Mouse (Mus musculus) forebrain, embryonic 14.5 days (tissue): ENCODE measurements around the gene Pitpnm1. TPM values are rescaled to one million over a fixed set of nuclear protein-coding genes. Genes with fewer than 3 reads are reported as not detected.

Experiments
- ATAC-seq: fragments of 200-750 bp; cut with Nextera tagmentation; 2 replicates; pipeline ENCODE4 v1.8.0; 2017; ENCODE audit warnings: mild to moderate bottlenecking, moderate library complexity
- DNase-seq: peaks from one replicate; pipeline ENCODE4 v3.0.0-alpha.2; 2015; ENCODE audit warnings: low spot score
- H3K27ac ChIP-seq: fragments of 300-500 bp; sonication (generic); 2 replicates; pipeline ENCODE4 v1.5.1; 2014; ENCODE audit warnings: low read depth, mild to moderate bottlenecking, control low read depth, low read length, moderate library complexity
- H3K27me3 ChIP-seq: fragments of 300-500 bp; sonication (generic); replicated peaks from 2 replicates; pipeline ENCODE4 v1.6.1; 2014; ENCODE audit warnings: low read length, control low read depth, mixed read lengths; ENCODE audit not compliant: control insufficient read depth, insufficient read depth
- H3K36me3 ChIP-seq: fragments of 300-500 bp; sonication (generic); 2 replicates; pipeline ENCODE4 v1.6.1; 2014; ENCODE audit warnings: low read length, control low read depth; ENCODE audit not compliant: control insufficient read depth, insufficient read depth
- H3K4me1 ChIP-seq: fragments of 300-500 bp; sonication (generic); 2 replicates; pipeline ENCODE4 v1.6.1; 2014; ENCODE audit warnings: antibody characterized with exemption, low read length, control low read depth; ENCODE audit not compliant: control insufficient read depth, insufficient read depth
- H3K4me2 ChIP-seq: fragments of 300-500 bp; sonication (generic); 2 replicates; pipeline ENCODE4 v1.6.1; 2014; ENCODE audit warnings: mild to moderate bottlenecking, control low read depth, low read length
- H3K4me3 ChIP-seq: fragments of 300-500 bp; sonication (generic); 2 replicates; pipeline ENCODE4 v1.5.1; 2014; ENCODE audit warnings: low read depth, low read length, control low read depth
- H3K9ac ChIP-seq: fragments of 300-500 bp; sonication (generic); 2 replicates; pipeline ENCODE4 v1.6.1; 2014; ENCODE audit warnings: mild to moderate bottlenecking, low read length, control low read depth, moderate library complexity
- H3K9me3 ChIP-seq: fragments of 300-500 bp; sonication (generic); replicated peaks from 2 replicates; pipeline ENCODE4 v1.6.1; 2016; ENCODE audit warnings: low read length, control low read depth, mixed read lengths; ENCODE audit not compliant: control insufficient read depth
- WGBS: fragments of 180-500 bp; shearing (Covaris S2); extraction: QIAGEN DNeasy Blood & Tissue Kit; methylation state at CpG from one replicate; pipeline ENCODE4 v1.1.7; 2014; 5-methylcytosine and 5-hydroxymethylcytosine counted together
- polyA plus RNA-seq: library from polyadenylated mRNA; unstranded; fragments of >200 nt; fragmentation: Nextera tagmentation; extraction: Ambion mirVana; gene quantifications from 2 replicates; pipeline ENCODE4 v1.2.1, GENCODE M21; 2014

Pitpnm1 gene
- polyA plus RNA-seq, 1 experiment from 2014 or later = 29.1 TPM

GRCm38 (mm10) chr19:4096642-4097440 is 3.0 kb upstream of the Pitpnm1 start, which contains the start of gene Cdk2ap2:
Cdk2ap2 (plus strand) TSS chr19:4097182.
- peaks cover 5% of the 10 kb centered on the region; the same call in 1 of the 2 replicates for H3K27me3 ChIP-seq
- peak within 1 kb of the TSS; percentile 65 for H3K4me2 ChIP-seq
- DNase-seq = peak; percentile 99
- peak; percentile 94 for ATAC-seq
- no peaks in the 10 kb centered on the region for H3K9me3 ChIP-seq
- no peaks in the 10 kb centered on the region for H3K36me3 ChIP-seq
- WGBS = under 1% methylated on average over 62 of the region's 65 CpGs
- H3K27ac ChIP-seq = peak within 1 kb of the TSS; percentile 87
- peaks cover 27% of the 10 kb centered on the region for H3K4me1 ChIP-seq
- peak within 1 kb of the TSS; percentile 59 for H3K9ac ChIP-seq
- H3K4me3 ChIP-seq = peak within 1 kb of the TSS; percentile 57

GRCm38 (mm10) chr19:4097441-4097825 is 2.4 kb upstream of the Pitpnm1 start:
- Histone ChIP-seq H3K4me1 (peaks cover 27% of the 10 kb centered on the region), H3K27me3 (peaks cover 6% of the 10 kb centered on the region; the same call in 1 of the 2 replicates), H3K9me3 (no peaks in the 10 kb centered on the region), H3K4me2 (peak overlapping the region; percentile 65), H3K9ac (peak overlapping the region; percentile 36), H3K4me3 (peak overlapping the region; percentile 57), H3K36me3 (no peaks in the 10 kb centered on the region), H3K27ac (peak overlapping the region; percentile 2; the same call in 1 of the 2 replicates)
- DNase-seq = peak; percentile 73
- ATAC-seq = no peak; the same call in 1 of the 2 replicates
- whole genome bisulfite sequencing = 2% methylated on average over 21 of the region's 21 CpGs

GRCm38 (mm10) chr19:4098426-4098825 is 1.4 kb upstream of the Pitpnm1 start:
- Histone ChIP-seq H3K4me1 (peaks cover 27% of the 10 kb centered on the region), H3K9ac (no peak overlapping the region), H3K36me3 (0 out of 2 replicates have a peak, but pooled peaks cover 7% of the 10 kb centered on the region), H3K4me2 (no peak overlapping the region), H3K27ac (no peak overlapping the region), H3K9me3 (no peaks in the 10 kb centered on the region), H3K4me3 (no peak overlapping the region), H3K27me3 (peaks cover 6% of the 10 kb centered on the region; the same call in 1 of the 2 replicates)
- ATAC-seq = no peak
- WGBS = 91% methylated on average over 13 of the region's 13 CpGs
- DNase-seq = no peak

- Histone ChIP-seq H3K9ac (no peak overlapping the region), H3K27me3 (peaks cover 6% of the 10 kb centered on the region; the same call in 1 of the 2 replicates), H3K4me3 (no peak overlapping the region), H3K36me3 (0 out of 2 replicates have a peak, but pooled peaks cover 7% of the 10 kb centered on the region), H3K27ac (no peak overlapping the region), H3K9me3 (no peaks in the 10 kb centered on the region), H3K4me1 (peaks cover 27% of the 10 kb centered on the region), H3K4me2 (no peak overlapping the region)
- ATAC-seq (no peak), DNase-seq (peak; percentile 90)
- 10% methylated on average over 9 of the region's 9 CpGs for WGBS
Observed at GRCm38 (mm10) chr19:4099056-4099455, 742 bp upstream of the Pitpnm1 start.

- 0 out of 2 replicates have a peak, but pooled peaks cover 10% of the 10 kb centered on the region for H3K36me3 ChIP-seq
- 0 out of 2 replicates have a peak overlapping the region, but pooled peaks have one; percentile 21 for H3K27ac ChIP-seq
- H3K27me3 ChIP-seq = peaks cover 6% of the 10 kb centered on the region; the same call in 1 of the 2 replicates
- no peaks in the 10 kb centered on the region for H3K9me3 ChIP-seq
- peak overlapping the region; percentile 72 for H3K9ac ChIP-seq
- H3K4me1 ChIP-seq = peaks cover 27% of the 10 kb centered on the region
- DNase-seq = peak; percentile 49
- under 1% methylated on average over 52 of the region's 52 CpGs for WGBS
- peak overlapping the region; percentile 90 for H3K4me2 ChIP-seq
- 0 out of 2 replicates have a peak, but pooled peaks have one; percentile 10 for ATAC-seq
- peak overlapping the region; percentile 46 for H3K4me3 ChIP-seq
Observed at GRCm38 (mm10) chr19:4100718-4101261, 992 bp downstream of the Pitpnm1 start.

- Histone ChIP-seq H3K4me3 (peak overlapping the region; percentile 46), H3K9me3 (no peaks in the 10 kb centered on the region)
Observed at GRCm38 (mm10) chr19:4101466-4101865, 1.7 kb downstream of the Pitpnm1 start.

GRCm38 (mm10) chr19:4102049-4102448 is 2.3 kb downstream of the Pitpnm1 start:
- peaks cover 6% of the 10 kb centered on the region; the same call in 1 of the 2 replicates for H3K27me3 ChIP-seq
- H3K36me3 ChIP-seq = 0 out of 2 replicates have a peak, but pooled peaks cover 10% of the 10 kb centered on the region
- H3K9ac ChIP-seq = 0 out of 2 replicates have a peak overlapping the region, but pooled peaks have one; percentile 72
- DNase-seq = no peak
- no peak for ATAC-seq
- no peaks in the 10 kb centered on the region for H3K9me3 ChIP-seq
- H3K27ac ChIP-seq = no peak overlapping the region
- peak overlapping the region; percentile 90; the same call in 1 of the 2 replicates for H3K4me2 ChIP-seq
- peaks cover 20% of the 10 kb centered on the region for H3K4me1 ChIP-seq
- 89% methylated on average over 2 of the region's 2 CpGs for WGBS
- no peak overlapping the region for H3K4me3 ChIP-seq

More at GRCm38 (mm10) chr19:4101466-4101865, 1.7 kb downstream of the Pitpnm1 start:
- H3K27me3 ChIP-seq = peaks cover 6% of the 10 kb centered on the region; the same call in 1 of the 2 replicates
- 57% methylated on average over 6 of the region's 6 CpGs for WGBS
- peak overlapping the region; percentile 72 for H3K9ac ChIP-seq
- DNase-seq (peak; percentile 31), ATAC-seq (no peak)
- H3K36me3 ChIP-seq = 0 out of 2 replicates have a peak, but pooled peaks cover 10% of the 10 kb centered on the region
- H3K4me1 ChIP-seq = peaks cover 20% of the 10 kb centered on the region
- no peak overlapping the region for H3K27ac ChIP-seq
- H3K4me2 ChIP-seq = peak overlapping the region; percentile 90

- H3K36me3 ChIP-seq = 0 out of 2 replicates have a peak, but pooled peaks cover 10% of the 10 kb centered on the region
- DNase-seq = no peak
- ATAC-seq = no peak
- peaks cover 20% of the 10 kb centered on the region for H3K4me1 ChIP-seq
- H3K27ac ChIP-seq = no peak overlapping the region
- 94% methylated on average over 12 of the region's 12 CpGs for WGBS
- no peak overlapping the region for H3K4me3 ChIP-seq
- no peaks in the 10 kb centered on the region for H3K9me3 ChIP-seq
- H3K27me3 ChIP-seq = peaks cover 6% of the 10 kb centered on the region; the same call in 1 of the 2 replicates
- H3K4me2 ChIP-seq = no peak overlapping the region
- H3K9ac ChIP-seq = no peak overlapping the region
Observed at GRCm38 (mm10) chr19:4102626-4103025, 2.8 kb downstream of the Pitpnm1 start.
